ENCODE assay signal across 23 mouse cellular contexts in genomic region chr11:59697572-59697971, GRCm38 (mm10). TPM values are rescaled to one million over a fixed set of nuclear protein-coding genes. Genes with fewer than 3 reads are reported as not detected.
DNase-seq lines count a peak whose midpoint lies in the region; ATAC-seq lines count a peak whose summit lies in the region.
"Had no signal": no experiment of that assay in that cellular context is flagged by ENCODE, and none has a peak within 500 bp of the region (broad histone marks: within the 10 kb centered on the region; RNA-seq: fewer than 3 reads in every experiment).

No protein-coding gene starts in this region.

- no peak for ATAC-seq in granulocyte monocyte progenitor cell, adult 5-6 weeks (replicated peaks; ENCODE audit: poor library complexity, severe bottlenecking)
- ATAC-seq: forebrain, embryonic 14.5 days; forebrain, postnatal 0 days; hindbrain, postnatal 0 days; Patski had no signal

- intact Hi-C loops in heart, postnatal 25 days (cut with DNase I) = no loop called here
- intact Hi-C loops in left cerebral cortex, postnatal 10 days (cut with DNase I) = no loop called here

- peak; percentile 68 for DNase-seq in heart, adult 11 months
- DNase-seq in heart, postnatal 25 days (ENCODE audit: low spot score) = no peak
- DNase-seq in left cerebral cortex, adult 11 months (ENCODE audit: low spot score) = peak; percentile 26
- DNase-seq in left cerebral cortex, postnatal 10 days (ENCODE audit: extremely low spot score in 1 of 2, low spot score in 2 of 2) = no peak
- DNase-seq in right cerebral cortex, adult 18-20 months = peak; percentile 63
- no peak for DNase-seq in right cerebral cortex, postnatal 14 days
- DNase-seq: adrenal gland, postnatal 10 days; adrenal gland, postnatal 36 days; B cell, adult 2 months; cerebellum, adult 11 months; cerebellum, adult 2 months; cerebellum, adult 9-11 months; cerebellum, postnatal 25 days; forebrain, postnatal 0 days; gastrocnemius, postnatal 10 days; gastrocnemius, postnatal 36 days; heart, adult 18-20 months; heart, postnatal 10 days; heart, postnatal 4 days had no signal

RNA-seq across cellular contexts. Expression of gene Mprip, which starts 36.5 kb away (rescaled TPM):
- 100 to 1,000 TPM; 149 to 151 TPM for total RNA-seq in heart, postnatal 25 days (2021)
- 100 to 1,000 TPM; 239 to 247 TPM for total RNA-seq in left cerebral cortex, postnatal 10 days (2021)
- 50.1 and 70.7 TPM in 2 replicates for total RNA-seq in granulocyte monocyte progenitor cell, adult 5-6 weeks (2014; fragmentation: Nextera tagmentation)
- total RNA-seq in granulocyte monocyte progenitor cell, adult 5-6 weeks (2017) = 56.4 and 71.4 TPM in 2 replicates

Comparison
In these comparisons a context has a peak if more than half of its experiments do, and no peak if none do; other contexts are left out.
1. DNase-seq: peak in heart, adult 11 months (single experiment), left cerebral cortex, adult 11 months (single experiment) and right cerebral cortex, adult 18-20 months (single experiment); none in heart, postnatal 25 days (single experiment), left cerebral cortex, postnatal 10 days (0 of 2) and right cerebral cortex, postnatal 14 days (single experiment).